Mouse (Mus musculus) spleen, adult 2 months (tissue): Measurements from ENCODE around the gene Poldip3.

ENCODE experiments used
- CTCF ChIP-seq: fragments of 200-500 bp; IDR thresholded peaks from 2 replicates; pipeline ENCODE4 v1.5.1; 2011; ENCODE audit warnings: mild to moderate bottlenecking, inconsistent platforms; ENCODE audit not compliant: insufficient read depth, insufficient read length, insufficient replicate concordance; ENCODE audit errors: extremely low read depth
- POLR2A ChIP-seq: fragments of 200-500 bp; IDR thresholded peaks from 2 replicates; pipeline ENCODE4 v1.6.1; 2011; ENCODE audit warnings: low read depth, low read length, inconsistent platforms

- no peak for TF ChIP-seq CTCF
- TF ChIP-seq POLR2A: no peak; the same call in 1 of the 2 replicates
Measured at GRCm38 (mm10) chr15:83121709-83122565, 27.2 kb downstream of the Poldip3 start.
